Mouse (Mus musculus): ENCODE measurements around the gene Wnt10b. TPM values are rescaled to one million over a fixed set of nuclear protein-coding genes. Genes with fewer than 3 reads are reported as not detected.

The Wnt10b gene
- polyA plus RNA-seq, 1 experiment from 2014 or later: not detected

DNA sequence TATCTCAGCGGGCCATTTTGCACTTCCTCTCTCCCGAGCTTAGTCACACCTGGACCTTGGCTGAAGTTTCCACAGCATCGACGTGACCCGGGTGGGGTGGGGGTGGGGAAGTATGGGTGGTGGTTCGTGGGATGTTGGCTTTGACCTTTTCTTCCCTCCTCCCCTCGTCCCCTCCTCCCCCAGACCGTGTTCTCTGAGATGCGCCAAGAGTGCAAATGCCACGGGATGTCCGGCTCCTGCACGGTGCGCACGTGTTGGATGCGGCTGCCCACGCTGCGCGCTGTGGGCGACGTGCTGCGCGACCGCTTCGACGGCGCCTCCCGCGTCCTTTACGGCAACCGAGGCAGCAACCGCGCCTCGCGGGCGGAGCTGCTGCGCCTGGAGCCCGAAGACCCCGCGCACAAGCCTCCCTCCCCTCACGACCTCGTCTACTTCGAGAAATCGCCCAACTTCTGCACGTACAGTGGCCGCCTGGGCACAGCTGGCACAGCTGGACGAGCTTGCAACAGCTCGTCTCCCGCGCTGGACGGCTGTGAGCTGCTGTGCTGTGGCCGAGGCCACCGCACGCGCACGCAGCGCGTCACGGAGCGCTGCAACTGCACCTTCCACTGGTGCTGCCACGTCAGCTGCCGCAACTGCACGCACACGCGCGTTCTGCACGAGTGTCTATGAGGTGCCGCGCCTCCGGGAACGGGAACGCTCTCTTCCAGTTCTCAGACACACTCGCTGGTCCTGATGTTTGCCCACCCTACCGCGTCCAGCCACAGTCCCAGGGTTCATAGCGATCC lies 14.5 kb upstream of the Wnt10b start:
- Histone ChIP-seq H3K4me1 (replicated peaks) (peaks cover 49% of the 10 kb centered on the region), H3K4me3 (peak overlapping the region; percentile 35), H3K27me3 (peaks cover 98% of the 10 kb centered on the region), H3K9me3 (no peaks in the 10 kb centered on the region), H3K36me3 (no peaks in the 10 kb centered on the region), H3K27ac (replicated peaks) (no peak overlapping the region), H3K9ac (peak overlapping the region; percentile 43; the same call in 1 of the 2 replicates), H3K4me2 (peak overlapping the region; percentile 56)
- 0 out of 2 replicates have a peak, but pooled peaks have one; percentile 37 for ATAC-seq (ENCODE audit: low read depth)
- WGBS: 1% methylated on average over 74 of the region's 75 CpGs

DNA sequence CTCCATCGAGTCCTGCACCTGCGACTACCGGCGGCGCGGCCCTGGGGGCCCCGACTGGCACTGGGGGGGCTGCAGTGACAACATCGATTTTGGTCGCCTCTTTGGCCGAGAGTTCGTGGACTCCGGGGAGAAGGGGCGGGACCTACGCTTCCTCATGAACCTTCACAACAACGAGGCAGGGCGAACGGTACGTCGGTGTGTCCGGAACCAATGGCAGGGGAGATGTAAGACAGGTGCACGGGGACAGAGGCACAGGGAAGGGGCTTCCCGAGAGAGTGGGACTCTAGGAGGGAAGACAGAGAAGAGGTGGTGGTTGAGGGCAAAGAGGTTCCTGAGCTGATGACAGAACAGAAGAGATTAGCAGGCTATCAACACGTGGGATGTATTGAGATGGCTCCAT lies 13.8 kb upstream of the Wnt10b start:
- peak overlapping the region; percentile 41; the same call in 1 of the 2 replicates for H3K4me2 ChIP-seq
- H3K9me3 ChIP-seq: no peaks in the 10 kb centered on the region
- peaks cover 43% of the 10 kb centered on the region for H3K4me1 ChIP-seq (replicated peaks)
- ATAC-seq (ENCODE audit: low read depth): no peak
- WGBS: under 1% methylated on average over 23 of the region's 23 CpGs
- no peak overlapping the region for H3K27ac ChIP-seq (replicated peaks)
- no peaks in the 10 kb centered on the region for H3K36me3 ChIP-seq
- H3K4me3 ChIP-seq: peak overlapping the region; percentile 35
- H3K27me3 ChIP-seq: peaks cover 100% of the 10 kb centered on the region
- H3K9ac ChIP-seq: no peak overlapping the region

DNA sequence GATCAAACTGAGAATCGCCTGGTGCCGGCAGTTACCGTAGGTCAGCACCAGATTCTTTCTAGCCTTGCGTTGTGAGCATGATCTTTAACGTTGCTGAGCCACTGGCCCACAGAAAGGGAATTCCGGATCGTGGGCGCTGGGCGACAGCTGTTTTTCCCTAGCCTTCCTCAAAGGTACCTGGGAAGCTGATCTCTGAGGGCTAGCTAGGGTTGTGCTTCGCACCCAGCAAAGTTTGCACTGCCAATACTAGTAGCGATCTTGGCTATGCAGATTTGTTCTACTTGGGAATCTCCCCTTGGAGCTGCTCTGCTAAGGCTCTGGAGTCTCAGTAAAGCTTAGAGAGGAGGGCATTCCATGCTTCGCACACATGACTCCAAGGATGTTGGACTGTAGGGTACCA lies 13.3 kb upstream of the Wnt10b start:
- H3K9me3 ChIP-seq: no peaks in the 10 kb centered on the region
- peak overlapping the region; percentile 35 for H3K4me3 ChIP-seq
- peaks cover 100% of the 10 kb centered on the region for H3K27me3 ChIP-seq
- no peak overlapping the region for H3K27ac ChIP-seq (replicated peaks)
- peaks cover 38% of the 10 kb centered on the region for H3K4me1 ChIP-seq (replicated peaks)
- ATAC-seq (ENCODE audit: low read depth): no peak
- WGBS: 0% methylated on average over 12 of the region's 12 CpGs
- peak overlapping the region; percentile 41 for H3K4me2 ChIP-seq
- no peaks in the 10 kb centered on the region for H3K36me3 ChIP-seq
- peak overlapping the region; percentile 45; the same call in 1 of the 2 replicates for H3K9ac ChIP-seq

DNA sequence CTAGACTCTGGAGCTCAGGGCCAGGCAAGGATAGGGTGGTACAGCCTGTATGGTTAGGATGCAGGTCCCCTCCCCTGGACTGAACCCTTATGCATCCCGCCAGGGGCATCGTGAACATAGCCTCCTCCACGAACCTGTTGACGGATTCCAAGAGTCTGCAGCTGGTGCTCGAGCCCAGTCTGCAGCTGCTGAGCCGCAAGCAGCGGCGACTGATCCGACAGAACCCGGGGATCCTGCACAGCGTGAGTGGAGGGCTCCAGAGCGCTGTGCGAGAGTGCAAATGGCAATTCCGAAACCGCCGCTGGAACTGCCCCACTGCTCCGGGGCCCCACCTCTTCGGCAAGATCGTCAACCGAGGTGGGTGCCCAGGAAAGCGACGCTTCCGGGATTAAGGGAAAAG lies 12.8 kb upstream of the Wnt10b start:
- peaks cover 38% of the 10 kb centered on the region for H3K4me1 ChIP-seq (replicated peaks)
- H3K36me3 ChIP-seq: no peaks in the 10 kb centered on the region
- peaks cover 98% of the 10 kb centered on the region for H3K27me3 ChIP-seq
- H3K4me3 ChIP-seq: peak overlapping the region; percentile 35
- peak overlapping the region; percentile 41 for H3K4me2 ChIP-seq
- H3K9ac ChIP-seq: peak overlapping the region; percentile 45; the same call in 1 of the 2 replicates
- H3K27ac ChIP-seq (replicated peaks): no peak overlapping the region
- ATAC-seq (ENCODE audit: low read depth): no peak
- WGBS: under 1% methylated on average over 23 of the region's 23 CpGs
- H3K9me3 ChIP-seq: no peaks in the 10 kb centered on the region

DNA sequence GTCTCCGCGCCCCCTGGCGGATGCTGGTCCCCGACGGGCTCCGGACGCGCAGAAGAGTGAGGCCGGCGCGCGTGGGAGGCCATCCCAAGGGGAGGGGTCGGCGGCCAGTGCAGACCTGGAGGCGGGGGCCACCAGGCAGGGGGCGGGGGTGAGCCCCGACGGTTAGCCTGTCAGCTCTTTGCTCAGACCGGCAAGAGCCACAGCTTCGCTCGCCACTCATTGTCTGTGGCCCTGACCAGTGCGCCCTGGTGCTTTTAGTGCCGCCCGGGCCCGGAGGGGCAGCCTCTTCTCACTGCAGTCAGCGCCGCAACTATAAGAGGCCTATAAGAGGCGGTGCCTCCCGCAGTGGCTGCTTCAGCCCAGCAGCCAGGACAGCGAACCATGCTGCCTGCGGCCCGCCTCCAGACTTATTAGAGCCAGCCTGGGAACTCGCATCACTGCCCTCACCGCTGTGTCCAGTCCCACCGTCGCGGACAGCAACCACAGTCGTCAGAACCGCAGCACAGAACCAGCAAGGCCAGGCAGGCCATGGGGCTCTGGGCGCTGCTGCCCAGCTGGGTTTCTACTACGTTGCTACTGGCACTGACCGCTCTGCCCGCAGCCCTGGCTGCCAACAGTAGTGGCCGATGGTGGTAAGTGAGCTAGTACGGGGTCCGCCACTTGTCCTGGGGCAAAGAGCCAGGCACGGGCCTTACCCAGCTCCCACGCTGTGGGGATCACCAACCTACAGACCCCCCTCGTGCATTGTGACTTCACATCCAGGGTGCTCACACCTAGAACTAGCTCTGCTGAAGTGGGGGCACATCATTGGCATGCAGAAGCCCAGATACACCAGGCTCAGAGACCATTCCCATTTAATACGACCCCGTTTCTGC lies 11.9 kb upstream of the Wnt10b start, which contains the start of gene Wnt1:
Gene Wnt1 (plus strand): TSS at position 197 of the 875 bp plus-strand sequence.
- 0 out of 2 replicates have a peak within 1 kb of the TSS, but pooled peaks have one; percentile 45 for H3K9ac ChIP-seq
- H3K4me1 ChIP-seq (replicated peaks): peaks cover 38% of the 10 kb centered on the region
- peaks cover 98% of the 10 kb centered on the region for H3K27me3 ChIP-seq
- H3K4me2 ChIP-seq: peak within 1 kb of the TSS; percentile 41
- peak within 1 kb of the TSS; percentile 35 for H3K4me3 ChIP-seq
- no peaks in the 10 kb centered on the region for H3K9me3 ChIP-seq
- WGBS: 1% methylated on average over 51 of the region's 51 CpGs
- H3K27ac ChIP-seq (replicated peaks): no peak within 1 kb of the TSS
- no peak for ATAC-seq (ENCODE audit: low read depth)
- H3K36me3 ChIP-seq: no peaks in the 10 kb centered on the region

DNA sequence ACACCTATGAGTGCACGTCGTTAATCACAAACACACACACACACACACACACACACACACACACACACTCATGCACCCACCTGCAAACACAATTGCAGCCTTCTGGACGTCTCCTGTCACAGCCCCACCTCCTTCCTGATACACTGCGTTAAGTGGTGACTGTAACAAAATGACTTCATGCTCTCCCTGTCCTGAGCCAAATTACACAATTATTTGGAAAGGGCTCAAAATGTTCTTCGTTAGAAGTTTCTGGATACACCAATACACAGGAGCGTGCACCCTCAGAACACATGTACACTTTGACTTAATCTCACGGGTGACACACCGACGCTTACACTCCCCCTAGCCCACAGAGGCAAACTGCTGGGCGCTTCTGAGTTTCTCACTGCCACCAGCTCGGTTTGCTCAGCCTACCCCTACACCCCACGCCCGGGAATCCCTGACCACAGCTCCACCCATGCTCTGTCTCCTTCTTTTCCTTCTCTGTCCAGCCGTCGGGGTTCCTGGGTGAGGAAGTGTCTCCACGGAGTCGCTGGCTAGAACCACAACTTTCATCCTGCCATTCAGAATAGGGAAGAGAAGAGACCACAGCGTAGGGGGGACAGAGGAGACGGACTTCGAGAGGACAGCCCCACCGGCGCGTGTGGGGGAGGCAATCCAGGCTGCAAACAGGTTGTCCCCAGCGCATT lies 11.2 kb upstream of the Wnt10b start:
- Histone ChIP-seq H3K4me2 (no peak overlapping the region), H3K36me3 (no peaks in the 10 kb centered on the region), H3K27me3 (peaks cover 97% of the 10 kb centered on the region), H3K4me1 (replicated peaks) (peaks cover 38% of the 10 kb centered on the region), H3K9me3 (no peaks in the 10 kb centered on the region), H3K4me3 (peak overlapping the region; percentile 9), H3K27ac (replicated peaks) (no peak overlapping the region), H3K9ac (no peak overlapping the region)
- WGBS: 12% methylated on average over 24 of the region's 24 CpGs
- no peak for ATAC-seq (ENCODE audit: low read depth)

DNA sequence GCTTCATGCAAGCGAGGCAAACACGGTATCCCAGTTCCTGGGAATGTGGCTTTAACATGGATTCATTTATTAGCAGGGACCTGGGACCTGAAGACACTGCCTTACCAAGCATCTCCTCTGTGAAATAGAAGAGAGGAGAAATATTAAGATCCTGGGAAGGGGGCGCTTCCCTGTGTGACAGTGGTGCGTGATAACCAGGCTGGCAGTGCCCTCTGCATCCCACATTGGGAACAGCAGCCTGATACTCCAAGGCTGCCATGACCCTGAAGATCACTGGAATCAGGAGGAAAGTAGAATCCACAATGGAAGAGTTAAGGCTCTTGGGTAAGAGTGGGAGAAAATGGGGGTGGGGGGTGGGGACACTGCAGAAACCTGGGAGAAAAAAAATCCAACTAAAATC lies 10.0 kb upstream of the Wnt10b start:
- 33% methylated on average over 4 of the region's 4 CpGs for WGBS
- H3K27me3 ChIP-seq: peaks cover 92% of the 10 kb centered on the region
- no peak overlapping the region for H3K27ac ChIP-seq (replicated peaks)
- H3K4me3 ChIP-seq: no peak overlapping the region
- H3K4me1 ChIP-seq (replicated peaks): peaks cover 32% of the 10 kb centered on the region
- no peak overlapping the region for H3K9ac ChIP-seq
- no peaks in the 10 kb centered on the region for H3K36me3 ChIP-seq
- H3K4me2 ChIP-seq: no peak overlapping the region
- no peak for ATAC-seq (ENCODE audit: low read depth)
- H3K9me3 ChIP-seq: no peaks in the 10 kb centered on the region

DNA sequence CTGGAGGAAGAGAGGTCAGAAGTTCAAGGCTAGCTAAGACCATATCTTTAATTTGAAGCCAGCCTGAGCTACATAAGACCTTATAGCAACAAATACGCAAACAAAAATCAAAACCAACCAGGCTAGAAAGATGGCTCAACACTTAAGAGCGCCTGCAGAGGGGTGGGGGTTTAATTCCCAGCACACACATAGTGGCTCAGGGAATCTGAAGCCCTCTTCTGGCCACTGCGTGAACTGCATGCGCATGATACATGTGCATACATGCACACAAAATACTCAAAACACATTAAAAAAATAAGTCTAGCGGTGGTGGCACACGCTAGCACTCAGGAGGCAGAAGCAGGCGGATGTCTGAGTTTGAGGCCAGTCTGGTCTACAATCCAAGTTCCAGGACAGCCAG lies 7.8 kb upstream of the Wnt10b start:
- no peak for ATAC-seq (ENCODE audit: low read depth)

DNA sequence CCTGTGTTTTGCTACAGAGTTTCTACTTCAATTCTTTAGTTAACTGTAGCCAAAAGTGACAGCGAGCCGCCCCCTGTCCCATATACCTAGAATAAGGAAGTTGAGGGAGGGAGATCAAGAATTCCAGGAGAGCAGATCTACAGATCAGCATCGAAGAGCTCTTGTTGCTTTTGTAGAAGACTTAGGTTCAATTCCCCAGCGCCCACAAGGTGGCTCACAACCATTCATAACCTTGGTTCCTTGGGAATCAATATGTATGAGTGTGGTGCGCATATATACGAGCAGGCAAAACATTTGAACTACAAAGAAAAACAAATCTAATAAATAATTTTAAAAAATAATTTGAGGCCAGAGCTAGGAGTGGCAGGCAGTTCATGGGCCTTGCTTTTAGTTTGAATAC lies 3.2 kb upstream of the Wnt10b start:
- H3K9me3 ChIP-seq: no peaks in the 10 kb centered on the region
- H3K4me2 ChIP-seq: no peak overlapping the region
- peaks cover 90% of the 10 kb centered on the region for H3K27me3 ChIP-seq
- H3K36me3 ChIP-seq: no peaks in the 10 kb centered on the region
- WGBS: 25% methylated on average over 6 of the region's 6 CpGs
- ATAC-seq (ENCODE audit: low read depth): no peak
- H3K4me1 ChIP-seq (replicated peaks): peaks cover 24% of the 10 kb centered on the region
- no peak overlapping the region for H3K4me3 ChIP-seq
- H3K9ac ChIP-seq: no peak overlapping the region
- H3K27ac ChIP-seq (replicated peaks): no peak overlapping the region

More for the DNA sequence above, 7.8 kb upstream of the Wnt10b start:
- 35% methylated on average over 7 of the region's 7 CpGs for WGBS
- no peak overlapping the region for H3K27ac ChIP-seq (replicated peaks)
- no peak overlapping the region for H3K4me2 ChIP-seq
- H3K36me3 ChIP-seq: no peaks in the 10 kb centered on the region
- no peak overlapping the region for H3K9ac ChIP-seq
- no peak overlapping the region for H3K4me3 ChIP-seq
- peaks cover 12% of the 10 kb centered on the region for H3K4me1 ChIP-seq (replicated peaks)
- no peaks in the 10 kb centered on the region for H3K9me3 ChIP-seq
- peaks cover 90% of the 10 kb centered on the region for H3K27me3 ChIP-seq

DNA sequence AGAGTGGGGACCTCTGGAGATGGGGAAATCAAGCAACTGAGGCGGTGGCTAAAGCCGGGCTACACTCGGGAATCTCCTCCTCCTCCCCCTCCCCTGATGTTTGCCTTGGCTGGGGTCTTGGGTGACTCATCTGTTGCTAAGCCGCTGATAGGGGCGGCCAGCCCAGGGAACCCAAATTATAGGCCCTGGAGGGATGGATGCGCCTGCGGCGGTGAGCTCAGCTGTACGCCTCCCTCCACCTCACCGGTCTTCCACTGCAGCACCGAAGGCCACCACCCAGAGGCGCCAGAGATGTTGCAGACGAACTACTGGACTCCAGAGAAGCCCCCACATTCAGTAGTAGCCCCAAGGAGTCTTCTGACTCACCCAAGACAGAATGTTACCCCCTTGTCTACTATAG lies 2.6 kb upstream of the Wnt10b start:
- Histone ChIP-seq H3K4me2 (no peak overlapping the region), H3K27ac (replicated peaks) (no peak overlapping the region), H3K36me3 (no peaks in the 10 kb centered on the region), H3K4me3 (no peak overlapping the region), H3K9me3 (no peaks in the 10 kb centered on the region), H3K4me1 (replicated peaks) (peaks cover 30% of the 10 kb centered on the region), H3K27me3 (peaks cover 92% of the 10 kb centered on the region), H3K9ac (no peak overlapping the region)
- ATAC-seq (ENCODE audit: low read depth): no peak
- 3% methylated on average over 13 of the region's 13 CpGs for WGBS

DNA sequence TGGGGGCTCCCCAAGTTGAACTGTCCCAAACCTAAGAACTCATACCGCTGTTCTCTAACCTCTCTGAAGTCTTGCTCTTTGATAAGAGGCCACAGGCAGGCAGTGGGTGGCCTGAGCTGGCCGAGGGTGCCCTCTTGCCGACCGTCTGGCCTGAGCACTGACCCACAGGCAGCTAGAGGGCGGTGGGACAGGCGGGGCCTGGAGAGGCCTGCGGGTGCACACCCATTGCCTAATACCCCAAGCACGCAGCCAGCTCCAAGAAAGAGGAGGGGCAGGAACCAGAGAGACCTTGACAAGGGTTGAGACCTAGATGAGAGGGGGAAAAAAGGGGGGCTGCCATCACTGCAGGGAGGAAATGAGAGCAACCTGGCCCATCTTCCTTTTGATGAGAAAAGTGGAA lies 2.1 kb upstream of the Wnt10b start:
- WGBS: 3% methylated on average over 8 of the region's 8 CpGs
- H3K4me3 ChIP-seq: no peak overlapping the region

More for the DNA sequence above, 2.1 kb upstream of the Wnt10b start:
- Histone ChIP-seq H3K27me3 (peaks cover 92% of the 10 kb centered on the region), H3K36me3 (no peaks in the 10 kb centered on the region), H3K4me1 (replicated peaks) (peaks cover 32% of the 10 kb centered on the region), H3K9ac (no peak overlapping the region), H3K9me3 (no peaks in the 10 kb centered on the region), H3K4me2 (no peak overlapping the region), H3K27ac (replicated peaks) (no peak overlapping the region)
- no peak for ATAC-seq (ENCODE audit: low read depth)

Measured in neural tube, embryonic 13.5 days (tissue).